Mouse (Mus musculus): ENCODE data around the gene Secisbp2. TPM values are rescaled to one million over a fixed set of nuclear protein-coding genes. Genes with fewer than 3 reads are reported as not detected.

Secisbp2 gene
- polyA plus RNA-seq, 1 experiment from 2014 or later, result 27.7 TPM

DNA sequence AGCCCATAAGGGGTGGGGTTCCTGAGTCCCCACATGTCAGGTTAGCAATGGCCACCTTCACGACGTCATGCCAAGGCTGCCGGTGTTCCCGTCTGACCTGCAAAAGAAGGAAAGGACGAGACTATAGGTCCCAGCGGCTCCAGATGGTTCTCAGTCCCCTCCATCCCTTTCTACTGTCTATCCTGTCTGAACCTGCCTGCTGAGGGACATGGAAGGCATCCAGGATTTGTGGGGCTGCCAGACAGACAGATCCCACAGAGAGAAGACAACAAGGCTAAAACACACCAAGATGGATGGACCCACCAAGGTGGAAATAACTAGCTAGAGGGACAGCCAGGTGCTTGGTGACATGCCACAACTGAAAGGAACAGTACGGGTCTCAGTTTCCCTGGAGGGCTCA lies 73.9 kb downstream of the Secisbp2 start:
- peaks cover 4 to 17% of the 10 kb centered on the region in 2 experiments for H3K4me1 ChIP-seq (ENCODE audit: control insufficient read depth in 2 of 2, insufficient read depth in 2 of 2, low read length in 2 of 2)
- H3K27ac ChIP-seq (replicated peaks in 1 of 2; ENCODE audit: control insufficient read depth in 1 of 2, insufficient read depth in 1 of 2, low read depth in 2 of 2, low read length in 2 of 2), result no peak overlapping the region
- H3K9ac ChIP-seq (ENCODE audit: low read length), result no peak overlapping the region
- no peaks in the 10 kb centered on the region for H3K27me3 ChIP-seq (ENCODE audit: control insufficient read depth, insufficient read depth, low read length)
- WGBS, result 85% methylated on average over 7 of the region's 7 CpGs
- 0 out of 2 replicates have a peak, but pooled peaks cover 5% of the 10 kb centered on the region for H3K36me3 ChIP-seq (ENCODE audit: control insufficient read depth, insufficient read depth, low read length)
- H3K4me3 ChIP-seq (ENCODE audit: control insufficient read depth in 1 of 2, insufficient read depth in 1 of 2, low read depth in 1 of 2, low read length in 2 of 2), result no peak overlapping the region
- no peaks in the 10 kb centered on the region for H3K9me3 ChIP-seq (ENCODE audit: control insufficient read depth, low read length)
- no peak for ATAC-seq (ENCODE audit: insufficient number of reproducible peaks, insufficient read depth, low FRiP score, low read depth)
- no peak overlapping the region for H3K4me2 ChIP-seq (ENCODE audit: low read length)

DNA sequence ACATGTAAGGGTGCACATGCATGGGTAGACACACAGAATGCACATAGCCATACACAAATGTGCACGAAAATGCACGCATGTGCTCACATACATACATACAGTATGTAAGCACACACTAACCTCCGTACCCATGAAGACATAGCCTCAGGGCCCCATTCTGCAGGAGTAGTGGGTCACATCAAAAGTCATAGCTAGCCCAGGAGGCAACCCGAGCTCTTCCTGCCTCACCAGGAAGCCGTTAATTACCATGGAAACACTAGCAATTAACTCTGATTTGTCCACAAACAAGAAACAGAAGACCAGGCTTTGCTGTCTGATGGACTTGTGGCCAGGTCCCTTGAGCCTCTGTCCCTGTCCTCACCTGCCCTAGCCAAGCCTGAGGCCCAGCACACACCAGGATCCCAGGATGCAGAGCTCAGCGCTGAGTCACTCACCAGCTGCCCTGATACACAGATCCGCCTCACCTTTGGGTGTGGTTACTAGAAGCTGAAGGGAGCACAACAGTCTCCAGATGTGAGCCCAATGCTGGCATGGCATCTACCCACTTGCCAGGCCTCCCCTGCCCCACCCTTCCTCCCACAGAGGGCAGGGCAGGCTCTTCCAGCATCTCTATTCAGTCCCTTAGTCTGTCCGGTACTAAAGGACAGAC lies 74.6 kb downstream of the Secisbp2 start:
- H3K9ac ChIP-seq (ENCODE audit: low read length), result no peak overlapping the region
- no peak overlapping the region for H3K4me2 ChIP-seq (ENCODE audit: low read length)
- H3K9me3 ChIP-seq (ENCODE audit: control insufficient read depth, low read length), result no peaks in the 10 kb centered on the region
- H3K4me1 ChIP-seq (ENCODE audit: control insufficient read depth in 2 of 2, insufficient read depth in 2 of 2, low read length in 2 of 2), result peaks cover 5 to 19% of the 10 kb centered on the region in 2 experiments
- H3K4me3 ChIP-seq (ENCODE audit: control insufficient read depth in 1 of 2, insufficient read depth in 1 of 2, low read depth in 1 of 2, low read length in 2 of 2), result no peak overlapping the region
- no peak overlapping the region for H3K27ac ChIP-seq (replicated peaks in 1 of 2; ENCODE audit: control insufficient read depth in 1 of 2, insufficient read depth in 1 of 2, low read depth in 2 of 2, low read length in 2 of 2)
- WGBS, result 72% methylated on average over 8 of the region's 8 CpGs
- no peak for ATAC-seq (ENCODE audit: insufficient number of reproducible peaks, insufficient read depth, low FRiP score, low read depth)
- no peaks in the 10 kb centered on the region for H3K27me3 ChIP-seq (ENCODE audit: control insufficient read depth, insufficient read depth, low read length)
- no peaks in the 10 kb centered on the region for H3K36me3 ChIP-seq (ENCODE audit: control insufficient read depth, insufficient read depth, low read length)

DNA sequence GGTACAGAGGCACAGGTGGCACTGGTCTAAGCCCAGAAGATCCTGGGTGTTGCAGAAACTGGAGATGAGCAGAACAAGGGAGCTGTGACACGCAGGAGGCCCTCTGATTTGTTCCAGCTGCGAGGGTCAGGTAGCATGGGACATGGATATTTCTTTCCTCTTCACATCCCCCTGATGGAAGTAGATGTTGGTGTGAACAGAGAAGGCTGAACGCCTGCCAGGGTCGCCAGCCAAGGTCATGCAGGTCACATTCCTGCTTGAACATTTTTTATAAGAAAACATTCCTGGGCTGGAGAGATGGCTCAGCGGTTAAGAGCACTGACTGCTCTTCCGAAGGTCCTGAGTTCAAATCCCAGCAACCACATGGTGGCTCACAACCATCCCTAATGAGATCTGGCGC lies 75.9 kb downstream of the Secisbp2 start:
- WGBS, result 63% methylated on average over 6 of the region's 7 CpGs
- H3K9ac ChIP-seq (ENCODE audit: low read length), result no peak overlapping the region
- no peak for ATAC-seq (ENCODE audit: insufficient number of reproducible peaks, insufficient read depth, low FRiP score, low read depth)

DNA sequence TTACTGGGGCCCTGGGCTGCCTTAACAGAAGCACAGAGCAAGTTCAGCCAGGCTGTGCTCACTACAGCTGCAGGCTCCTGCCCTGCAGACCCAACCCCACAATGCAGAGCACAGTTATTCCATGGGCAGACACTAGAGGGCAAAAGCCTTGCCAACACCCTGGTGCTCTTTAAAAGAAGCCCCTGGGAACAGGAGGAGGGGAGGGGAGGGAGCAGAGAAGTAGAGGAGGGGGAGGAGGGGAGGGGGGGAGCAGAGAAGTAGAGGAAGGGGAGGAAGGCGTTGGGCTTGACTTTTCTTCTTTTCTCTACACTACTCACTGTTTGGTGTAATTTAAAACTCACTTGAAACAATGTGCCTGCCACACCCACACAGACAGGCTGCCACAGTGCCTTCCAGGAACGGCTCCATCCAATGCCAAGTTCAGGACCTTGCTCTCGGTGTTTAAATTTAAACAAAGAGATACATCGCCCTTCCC lies 78.4 kb downstream of the Secisbp2 start:
- Histone ChIP-seq H3K9ac (ENCODE audit: low read length) (peak overlapping the region; percentile 2; the same call in 1 of the 2 replicates), H3K4me2 (ENCODE audit: low read length) (no peak overlapping the region), H3K9me3 (ENCODE audit: control insufficient read depth, low read length) (no peaks in the 10 kb centered on the region), H3K27me3 (ENCODE audit: control insufficient read depth, insufficient read depth, low read length) (no peaks in the 10 kb centered on the region), H3K4me3 (ENCODE audit: control insufficient read depth in 1 of 2, insufficient read depth in 1 of 2, low read depth in 1 of 2, low read length in 2 of 2) (no peak overlapping the region), H3K27ac (replicated peaks in 1 of 2; ENCODE audit: control insufficient read depth in 1 of 2, insufficient read depth in 1 of 2, low read depth in 2 of 2, low read length in 2 of 2) (peak overlapping the region in 1 of 2 experiments; percentile 49; a peak in 1 of 4 replicates), H3K36me3 (ENCODE audit: control insufficient read depth, insufficient read depth, low read length) (no peaks in the 10 kb centered on the region), H3K4me1 (ENCODE audit: control insufficient read depth in 2 of 2, insufficient read depth in 2 of 2, low read length in 2 of 2) (peaks cover 5 to 19% of the 10 kb centered on the region in 2 experiments)
- ATAC-seq (ENCODE audit: insufficient number of reproducible peaks, insufficient read depth, low FRiP score, low read depth), result no peak
- WGBS, result 11% methylated on average over 4 of the region's 4 CpGs

More for the DNA sequence above, 75.9 kb downstream of the Secisbp2 start:
- no peaks in the 10 kb centered on the region for H3K27me3 ChIP-seq (ENCODE audit: control insufficient read depth, insufficient read depth, low read length)
- H3K4me2 ChIP-seq (ENCODE audit: low read length), result no peak overlapping the region
- H3K27ac ChIP-seq (replicated peaks in 1 of 2; ENCODE audit: control insufficient read depth in 1 of 2, insufficient read depth in 1 of 2, low read depth in 2 of 2, low read length in 2 of 2), result no peak overlapping the region
- H3K9me3 ChIP-seq (ENCODE audit: control insufficient read depth, low read length), result no peaks in the 10 kb centered on the region
- H3K4me1 ChIP-seq (ENCODE audit: control insufficient read depth in 2 of 2, insufficient read depth in 2 of 2, low read length in 2 of 2), result peaks cover 5 to 19% of the 10 kb centered on the region in 2 experiments
- no peaks in the 10 kb centered on the region for H3K36me3 ChIP-seq (ENCODE audit: control insufficient read depth, insufficient read depth, low read length)
- no peak overlapping the region for H3K4me3 ChIP-seq (ENCODE audit: control insufficient read depth in 1 of 2, insufficient read depth in 1 of 2, low read depth in 1 of 2, low read length in 2 of 2)

DNA sequence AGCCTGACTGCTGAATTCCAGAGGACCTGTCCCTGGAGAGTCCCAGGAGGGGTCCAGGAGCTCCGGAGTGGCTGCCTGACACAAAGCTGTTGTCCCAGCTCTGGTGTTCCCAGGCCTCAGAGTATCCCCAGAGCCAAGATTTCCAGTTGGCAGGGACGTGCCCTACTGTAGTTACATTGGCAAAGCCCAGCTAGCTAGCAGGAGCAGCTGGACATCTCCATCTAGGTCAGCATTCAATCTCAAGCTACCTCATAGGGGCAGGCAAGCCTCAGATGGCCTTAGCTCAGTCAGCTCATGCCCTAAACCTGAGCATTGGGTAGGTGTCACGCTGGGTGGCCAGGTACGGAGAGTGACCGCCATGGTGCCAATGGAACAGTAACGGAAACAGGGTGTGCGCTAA lies 80.0 kb downstream of the Secisbp2 start:
- ATAC-seq (ENCODE audit: insufficient number of reproducible peaks, insufficient read depth, low FRiP score, low read depth), result no peak
- Histone ChIP-seq H3K27ac (replicated peaks in 1 of 2; ENCODE audit: control insufficient read depth in 1 of 2, insufficient read depth in 1 of 2, low read depth in 2 of 2, low read length in 2 of 2) (no peak overlapping the region), H3K9me3 (ENCODE audit: control insufficient read depth, low read length) (no peaks in the 10 kb centered on the region), H3K4me1 (ENCODE audit: control insufficient read depth in 2 of 2, insufficient read depth in 2 of 2, low read length in 2 of 2) (peaks cover 7 to 27% of the 10 kb centered on the region in 2 experiments), H3K36me3 (ENCODE audit: control insufficient read depth, insufficient read depth, low read length) (no peaks in the 10 kb centered on the region), H3K4me2 (ENCODE audit: low read length) (no peak overlapping the region), H3K9ac (ENCODE audit: low read length) (no peak overlapping the region), H3K4me3 (ENCODE audit: control insufficient read depth in 1 of 2, insufficient read depth in 1 of 2, low read depth in 1 of 2, low read length in 2 of 2) (no peak overlapping the region), H3K27me3 (ENCODE audit: control insufficient read depth, insufficient read depth, low read length) (no peaks in the 10 kb centered on the region)
- WGBS, result 94% methylated on average over 7 of the region's 7 CpGs

DNA sequence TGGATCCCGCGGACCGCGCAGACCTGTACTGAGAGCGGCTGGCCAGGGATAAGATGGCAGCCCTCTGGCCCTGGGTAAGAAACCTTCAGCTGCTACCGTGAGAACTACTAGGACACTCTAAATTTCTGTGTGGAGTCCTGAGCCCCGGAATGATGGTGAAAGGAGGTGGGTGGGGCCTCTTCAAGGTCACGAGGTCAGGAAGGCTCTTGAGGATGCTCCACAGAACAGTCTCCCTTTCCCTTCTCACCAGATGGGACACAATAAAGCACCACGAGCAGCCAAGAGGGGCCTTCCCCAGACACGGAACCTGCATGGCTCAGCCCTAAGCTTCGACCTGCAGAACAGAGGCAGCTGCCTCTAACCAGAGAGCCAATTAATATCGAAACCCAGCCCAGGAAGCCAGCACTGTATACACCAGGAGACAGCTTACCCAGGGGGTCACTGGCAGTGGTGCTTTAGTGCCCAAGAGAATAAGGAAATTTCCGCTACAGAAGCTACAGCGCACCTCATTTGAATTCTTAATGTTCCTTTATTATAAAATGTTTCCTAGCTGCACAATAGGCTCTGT lies 80.7 kb downstream of the Secisbp2 start:
- no peak overlapping the region for H3K4me3 ChIP-seq (ENCODE audit: control insufficient read depth in 1 of 2, insufficient read depth in 1 of 2, low read depth in 1 of 2, low read length in 2 of 2)
- H3K9me3 ChIP-seq (ENCODE audit: control insufficient read depth, low read length), result no peaks in the 10 kb centered on the region
- no peak for ATAC-seq (ENCODE audit: insufficient number of reproducible peaks, insufficient read depth, low FRiP score, low read depth)
- no peaks in the 10 kb centered on the region for H3K36me3 ChIP-seq (ENCODE audit: control insufficient read depth, insufficient read depth, low read length)
- no peaks in the 10 kb centered on the region for H3K27me3 ChIP-seq (ENCODE audit: control insufficient read depth, insufficient read depth, low read length)
- H3K9ac ChIP-seq (ENCODE audit: low read length), result no peak overlapping the region
- H3K4me2 ChIP-seq (ENCODE audit: low read length), result no peak overlapping the region
- WGBS, result 77% methylated on average over 14 of the region's 14 CpGs
- H3K27ac ChIP-seq (replicated peaks in 1 of 2; ENCODE audit: control insufficient read depth in 1 of 2, insufficient read depth in 1 of 2, low read depth in 2 of 2, low read length in 2 of 2), result no peak overlapping the region
- H3K4me1 ChIP-seq (ENCODE audit: control insufficient read depth in 2 of 2, insufficient read depth in 2 of 2, low read length in 2 of 2), result peaks cover 10 to 31% of the 10 kb centered on the region in 2 experiments

Data from heart, embryonic 14.5 days (tissue).